In the genomic region with DNA sequence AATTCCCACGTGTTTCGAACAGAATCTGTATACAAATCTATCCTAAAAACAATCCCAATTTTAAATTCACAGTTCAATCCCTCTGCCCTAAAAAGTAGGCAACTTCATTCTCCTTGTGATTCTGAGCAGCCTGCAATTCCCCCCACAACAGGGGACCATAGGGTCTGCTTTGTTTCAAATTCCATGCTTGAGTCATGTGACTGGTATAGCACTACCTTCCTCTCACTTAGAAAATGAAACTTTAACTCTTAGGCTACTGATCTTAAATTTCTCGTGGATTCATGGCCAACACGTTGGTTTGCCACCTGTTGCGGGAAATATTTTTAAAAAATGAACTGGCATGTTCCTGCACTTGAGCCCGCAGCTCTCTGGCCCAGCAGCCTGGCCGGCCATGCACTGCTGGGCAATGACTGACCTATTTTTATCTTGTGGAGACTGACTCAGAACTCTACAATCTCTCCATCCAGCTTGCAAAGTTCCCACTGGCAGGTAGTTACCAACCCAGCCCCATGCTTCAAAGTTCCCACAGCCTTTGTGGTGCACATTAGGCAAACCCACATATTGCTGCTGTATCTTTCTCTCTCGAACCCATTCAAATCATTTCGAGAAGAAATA, we compare ENCODE assay signal across 14 mouse cellular contexts.
"Had no signal": no experiment of that assay in that cellular context is flagged by ENCODE, and none has a peak within 500 bp of the region (broad histone marks: within the 10 kb centered on the region; RNA-seq: fewer than 3 reads in every experiment).

No protein-coding gene starts in this region.

- H3K27me3 ChIP-seq: liver, embryonic 13.5 days; midbrain, embryonic 12.5 days; midbrain, embryonic 15.5 days; neural tube, embryonic 13.5 days; stomach, embryonic 15.5 days had no signal

- H3K4me3 ChIP-seq: liver, embryonic 13.5 days; midbrain, embryonic 12.5 days; midbrain, embryonic 15.5 days; neural tube, embryonic 13.5 days; stomach, embryonic 15.5 days had no signal

- H3K4me2 ChIP-seq: liver, embryonic 13.5 days; midbrain, embryonic 12.5 days; midbrain, embryonic 15.5 days; neural tube, embryonic 13.5 days; stomach, embryonic 15.5 days had no signal

- ATAC-seq: midbrain, embryonic 15.5 days had no signal

- H3K9me3 ChIP-seq: liver, embryonic 13.5 days; midbrain, embryonic 12.5 days; midbrain, embryonic 15.5 days; stomach, embryonic 15.5 days had no signal

- H3K4me1 ChIP-seq: liver, embryonic 13.5 days; midbrain, embryonic 12.5 days; midbrain, embryonic 15.5 days; neural tube, embryonic 13.5 days; stomach, embryonic 15.5 days had no signal

- H3K27ac ChIP-seq: liver, embryonic 13.5 days; macrophage; midbrain, embryonic 12.5 days; midbrain, embryonic 15.5 days; neural tube, embryonic 13.5 days; stomach, embryonic 15.5 days had no signal

- DNase-seq: kidney, postnatal 14 days; kidney, postnatal 4 days; liver, embryonic 13.5 days; lung, adult 2 months; retina, postnatal 1 day; right cerebral cortex, postnatal 25 days; spleen, adult 18-20 months; thymus, adult 18-20 months; thymus, postnatal 36 days had no signal

- H3K9ac ChIP-seq: liver, embryonic 13.5 days; midbrain, embryonic 12.5 days; midbrain, embryonic 15.5 days; neural tube, embryonic 13.5 days; stomach, embryonic 15.5 days had no signal

- H3K36me3 ChIP-seq: liver, embryonic 13.5 days; midbrain, embryonic 12.5 days; midbrain, embryonic 15.5 days; neural tube, embryonic 13.5 days; stomach, embryonic 15.5 days had no signal
